In genomic region chr11:86106596-86106995, GRCm38 (mm10) we compare ENCODE assay signal across 12 mouse cellular contexts.
A peak's percentile ranks its signal among the peaks of the same experiment; 100 is the strongest.
DNase-seq lines count a peak whose midpoint lies in the region; ATAC-seq lines count a peak whose summit lies in the region.
"Had no signal": no experiment of that assay in that cellular context is flagged by ENCODE, and none has a peak within 500 bp of the region (broad histone marks: within the 10 kb centered on the region; RNA-seq: fewer than 3 reads in every experiment).

No protein-coding gene starts in this region.

- intact Hi-C loops in heart, postnatal 14 days (cut with DNase I), result no loop called here
- intact Hi-C loops in heart, postnatal 25 days (cut with DNase I), result no loop called here
- intact Hi-C loops in left cerebral cortex, postnatal 4 days (cut with DNase I), result no loop called here

- peak; percentile 13 to 17 for DNase-seq in heart, postnatal 14 days
- no peak for DNase-seq in heart, postnatal 25 days (ENCODE audit: low spot score)
- peak; percentile 2 for DNase-seq in left cerebral cortex, postnatal 4 days
- DNase-seq in left cerebral cortex, adult 8-10 months (ENCODE audit: low spot score in 2 of 2), result no peak
- peak; percentile 85 for DNase-seq in adipocyte (ENCODE audit: low spot score)
- DNase-seq: cerebellum, adult 9-10 months; midbrain, embryonic 14.5 days had no signal

- ATAC-seq in megakaryocyte progenitor cell, adult 5-6 weeks (replicated peaks; ENCODE audit: poor library complexity), result peak; percentile 46; the same call in 1 of the 2 replicates
- no peak for ATAC-seq in CD4-positive, CD25-positive, alpha-beta regulatory T cell, adult 4 months
- ATAC-seq: activated CD4-positive, CD25-positive, alpha-beta regulatory T cell, adult 4 months; forebrain, embryonic 14.5 days; liver, postnatal 0 days had no signal

Comparison
In these comparisons a context has a peak if more than half of its experiments do, and no peak if none do; other contexts are left out.
1. DNase-seq: peak in heart, postnatal 14 days (2 of 2), left cerebral cortex, postnatal 4 days (single experiment) and adipocyte (single experiment); none in heart, postnatal 25 days (single experiment) and left cerebral cortex, adult 8-10 months (0 of 2).